Mouse (Mus musculus): ENCODE data around the gene Sapcd1. TPM values are rescaled to one million over a fixed set of nuclear protein-coding genes. Genes with fewer than 3 reads are reported as not detected.

Gene Sapcd1
- total RNA-seq, 2 experiments from 2014 or later, result 1.4 TPM; not detected in 1

DNA sequence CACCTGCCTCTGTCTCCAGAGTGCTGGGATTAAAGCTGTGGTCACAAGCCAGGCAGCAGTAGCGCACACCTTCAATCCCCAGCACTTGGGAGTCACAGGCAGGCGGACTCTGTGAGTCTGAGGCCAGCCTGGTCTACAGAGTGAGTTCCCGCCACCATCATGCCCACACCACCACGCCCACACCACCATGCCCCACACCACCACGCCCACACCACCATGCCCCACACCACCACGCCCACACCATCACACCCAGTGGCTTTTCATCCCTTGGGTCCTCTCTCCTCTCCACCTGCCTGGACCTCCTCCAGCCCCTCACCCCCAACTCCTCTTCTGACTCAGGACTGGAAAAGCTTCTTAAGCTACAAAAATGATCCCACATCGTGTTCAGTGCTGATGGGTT is 4.1 kb upstream of the Sapcd1 start:
- DNase-seq (ENCODE audit: low spot score in 2 of 2), result no peak

DNA sequence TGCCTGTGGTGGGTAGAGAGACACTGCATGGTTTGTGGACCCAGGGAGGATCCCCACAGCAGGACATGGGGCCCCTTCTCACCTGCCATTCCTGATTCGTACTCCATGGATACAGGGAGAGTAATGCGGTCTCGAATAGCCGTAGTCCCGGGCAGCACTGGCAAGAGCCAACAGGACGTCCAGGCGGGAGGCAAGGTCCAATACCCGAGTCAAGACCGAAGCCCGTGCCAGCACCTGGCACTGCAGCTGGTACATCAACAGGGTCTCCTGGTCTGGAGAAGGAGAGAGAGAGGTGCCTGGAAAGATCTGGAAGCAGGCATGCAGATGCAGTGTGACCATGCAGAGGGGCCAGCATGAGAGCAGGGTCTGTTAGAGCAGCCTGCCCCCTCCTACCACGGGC is 3.5 kb upstream of the Sapcd1 start:
- DNase-seq (ENCODE audit: low spot score in 2 of 2), result no peak

DNA sequence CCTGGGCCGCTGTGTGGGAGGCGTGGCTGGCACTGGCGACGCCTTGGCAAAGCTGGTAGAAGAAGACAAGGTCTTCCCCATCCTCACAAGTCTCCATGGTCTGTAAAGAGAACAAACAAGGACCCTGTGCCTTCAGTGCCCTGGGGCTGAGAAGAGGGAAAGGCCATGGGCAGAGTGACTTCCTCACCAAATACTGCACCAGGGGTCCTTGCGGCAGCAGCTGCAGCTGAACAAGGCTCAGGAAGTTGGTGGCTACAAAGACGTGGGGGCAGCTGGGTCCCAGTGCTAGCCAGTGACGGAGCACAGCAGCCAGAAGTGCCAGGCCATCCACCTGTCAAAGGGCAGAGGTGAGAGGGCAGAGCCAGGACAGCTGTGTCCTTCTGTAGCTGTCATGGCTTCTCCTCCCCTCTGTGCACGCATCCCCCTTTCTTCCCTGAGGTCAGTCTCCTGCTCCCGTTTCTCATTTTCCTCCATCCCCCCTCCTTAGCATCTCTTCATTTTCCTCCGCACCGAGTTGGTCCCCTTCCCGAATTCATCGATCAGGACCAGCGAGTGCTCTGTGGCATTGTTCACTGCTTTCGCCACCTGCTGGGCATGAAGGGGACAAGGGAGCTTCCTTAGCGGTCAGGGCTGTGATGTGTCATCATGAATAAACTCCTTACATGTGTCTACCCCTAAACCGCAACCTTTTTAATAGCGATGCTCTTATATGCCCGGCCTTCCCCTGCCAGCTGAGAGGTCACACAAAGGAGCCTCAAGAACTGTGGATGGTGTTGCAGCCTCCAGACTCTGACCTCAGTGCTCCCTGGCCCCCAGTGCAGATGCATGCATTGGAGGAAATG is 2.1 kb upstream of the Sapcd1 start:
- no peak for DNase-seq (ENCODE audit: low spot score in 2 of 2)

GRCm38 (mm10) chr17:35028315-35028714 is 499 bp upstream of the Sapcd1 start:
- DNase-seq (ENCODE audit: low spot score in 2 of 2), result no peak

DNA sequence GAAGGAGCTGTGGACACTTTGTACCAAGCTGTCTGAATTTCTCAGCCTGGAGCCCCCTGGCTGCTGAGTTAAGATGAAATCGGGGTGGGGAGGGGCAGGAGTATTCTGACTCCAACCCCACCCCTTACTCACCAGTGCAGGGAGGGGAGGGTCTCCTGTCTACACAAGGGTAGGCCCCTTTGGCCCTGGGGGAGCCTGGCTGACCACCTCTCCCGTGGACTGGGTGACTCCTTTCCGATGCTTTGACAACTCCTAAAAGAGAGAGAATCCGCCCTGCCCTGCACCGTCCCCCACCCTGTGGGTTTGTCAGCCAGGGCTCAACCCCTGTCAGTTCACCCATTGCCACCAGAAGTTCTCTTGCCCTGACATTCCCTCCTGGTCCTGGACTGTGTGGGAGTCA is 1.6 kb downstream of the Sapcd1 start:
- DNase-seq (ENCODE audit: low spot score in 2 of 2), result no peak

- no peak for DNase-seq (ENCODE audit: low spot score in 2 of 2)
Observed at GRCm38 (mm10) chr17:35024691-35025488, 2.9 kb downstream of the Sapcd1 start.

DNA sequence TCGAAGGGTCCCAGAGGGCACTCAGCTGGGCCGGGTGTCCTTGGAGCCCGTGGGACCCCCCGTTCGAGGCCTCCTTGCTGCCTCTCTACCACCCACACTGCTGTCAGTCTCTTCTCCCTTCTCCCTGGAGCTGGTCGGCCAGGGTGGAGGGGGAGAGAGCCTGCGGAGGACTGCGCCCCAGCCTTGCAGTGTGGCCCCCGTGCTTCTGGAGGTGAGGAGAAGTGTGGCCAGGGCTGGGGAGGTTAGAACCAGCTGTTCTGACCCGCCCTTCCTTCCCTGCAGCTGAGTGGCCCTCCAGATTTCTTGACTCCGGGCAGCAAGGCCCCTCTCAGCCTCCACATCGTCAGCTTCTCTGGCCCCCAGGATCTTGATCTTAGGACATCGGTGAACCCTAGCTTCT is 3.6 kb downstream of the Sapcd1 start:
- DNase-seq (ENCODE audit: low spot score in 2 of 2), result no peak

DNA sequence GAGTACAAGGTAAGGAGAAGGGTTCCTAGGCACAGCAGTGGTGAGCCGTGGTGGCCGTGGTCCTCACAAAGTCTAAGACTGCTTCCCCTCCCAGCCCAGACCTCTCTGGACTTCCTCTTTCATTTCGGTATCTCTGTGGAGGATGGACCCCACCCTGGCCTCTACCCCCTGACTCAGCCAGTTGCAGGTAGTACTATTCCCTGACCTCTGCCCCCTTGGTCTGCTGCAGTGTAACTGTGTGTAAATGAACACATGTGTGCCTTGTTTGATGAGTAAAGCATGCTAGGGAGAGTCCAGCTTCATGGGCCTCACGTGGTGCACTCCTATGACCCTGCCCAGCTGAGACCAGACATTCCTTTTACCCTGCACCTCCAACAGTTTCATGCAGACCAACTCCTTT is 4.1 kb downstream of the Sapcd1 start:
- DNase-seq (ENCODE audit: low spot score in 2 of 2), result no peak

- no peak for DNase-seq (ENCODE audit: low spot score in 2 of 2)
Observed at GRCm38 (mm10) chr17:35023221-35023620, 4.6 kb downstream of the Sapcd1 start.

DNA sequence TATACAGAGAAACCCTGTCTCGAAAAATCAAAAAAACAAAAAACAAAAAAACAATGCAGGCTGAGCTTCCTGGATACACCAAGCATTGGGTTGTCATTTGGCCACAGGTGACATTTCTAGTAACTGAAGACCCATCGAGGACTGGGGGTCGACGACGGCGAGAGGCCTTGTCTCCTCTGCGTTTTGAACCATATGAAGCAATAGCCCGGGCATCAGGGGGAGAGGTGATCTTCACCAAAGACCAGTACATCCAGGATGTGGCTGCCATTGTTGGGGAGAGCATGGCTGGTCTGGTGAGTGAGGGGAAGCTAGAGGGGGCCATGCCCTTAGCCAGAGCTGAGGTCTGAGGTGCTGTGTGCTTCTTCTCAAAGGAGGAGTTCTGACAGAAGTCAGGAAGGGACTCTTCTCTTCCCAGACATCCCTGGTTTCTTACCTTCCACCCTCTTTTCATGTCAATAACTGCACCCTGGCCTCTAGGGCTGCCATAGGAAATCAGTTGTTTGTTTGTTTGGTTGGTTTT is 5.2 kb downstream of the Sapcd1 start:
- DNase-seq (ENCODE audit: low spot score in 2 of 2), result no peak

DNA sequence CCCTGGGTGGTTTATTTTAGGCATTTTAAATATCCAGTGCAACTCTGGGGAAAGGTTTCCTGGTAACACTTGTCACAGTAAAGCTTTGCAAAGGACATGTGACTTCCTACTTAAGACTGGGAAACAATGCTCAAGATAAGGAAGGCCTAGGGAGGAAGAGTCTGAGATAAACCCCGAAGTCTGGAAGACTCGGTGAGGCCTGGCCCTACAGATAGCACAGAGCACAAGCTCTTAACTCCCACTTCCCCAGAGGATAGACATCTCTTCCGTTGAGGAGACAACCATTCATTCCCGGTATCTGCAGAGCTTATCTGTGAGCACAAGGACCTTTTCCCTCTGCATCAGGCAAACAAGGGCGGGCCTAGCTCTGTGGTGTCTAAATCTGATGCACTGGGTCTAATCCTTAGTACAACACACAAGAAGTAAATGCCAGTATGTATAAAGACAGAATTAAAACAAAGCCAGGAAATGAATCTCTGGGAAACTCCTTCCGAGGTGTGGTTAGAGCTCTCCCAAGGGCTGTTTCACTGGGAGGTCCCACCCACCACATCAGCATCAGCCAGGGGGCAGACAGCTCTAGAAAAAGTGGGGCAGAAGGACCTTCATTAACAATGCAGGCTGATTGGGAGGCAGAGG is 5.9 kb downstream of the Sapcd1 start:
- no peak for DNase-seq (ENCODE audit: low spot score in 2 of 2)

DNA sequence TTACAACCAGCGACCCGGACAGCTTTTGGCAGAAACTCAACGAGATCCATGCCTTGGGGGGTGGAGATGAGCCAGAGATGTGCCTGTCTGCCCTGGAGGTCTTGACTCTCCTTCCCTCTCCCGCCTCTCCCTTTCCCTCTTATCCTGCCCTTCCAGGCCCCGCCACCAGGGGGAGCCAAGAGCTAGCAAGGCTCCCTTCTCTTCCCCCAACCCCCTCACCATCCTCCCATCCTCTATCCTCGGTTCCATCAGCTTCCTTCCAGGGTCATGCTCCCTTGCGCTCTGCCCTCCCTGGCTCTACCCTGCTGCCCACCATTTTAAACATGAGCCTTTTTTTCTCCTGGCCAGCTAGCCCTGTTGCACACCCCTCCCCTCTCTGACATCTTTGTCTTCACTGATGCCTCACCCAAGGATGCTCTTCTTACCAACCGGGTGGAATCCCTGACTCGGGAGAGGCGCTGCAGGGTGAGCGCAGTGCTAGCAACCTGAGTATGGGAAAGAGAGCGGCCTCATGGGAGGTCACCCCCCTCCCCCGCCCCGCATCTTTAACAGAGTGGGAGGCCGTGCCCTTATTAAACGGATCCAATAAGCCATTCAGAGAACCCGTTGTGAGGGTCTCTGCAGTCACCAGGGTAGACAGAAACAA is 6.5 kb downstream of the Sapcd1 start:
- DNase-seq (ENCODE audit: low spot score in 2 of 2), result peak; percentile 71 to 92

- no peak for DNase-seq (ENCODE audit: low spot score in 2 of 2)
Observed at GRCm38 (mm10) chr17:35020551-35020950, 7.3 kb downstream of the Sapcd1 start.

- DNase-seq (ENCODE audit: low spot score in 2 of 2), result no peak
Observed at GRCm38 (mm10) chr17:35019894-35020293, 7.9 kb downstream of the Sapcd1 start.

GRCm38 (mm10) chr17:35018171-35018570 is 9.6 kb downstream of the Sapcd1 start:
- DNase-seq (ENCODE audit: low spot score in 2 of 2), result no peak

DNA sequence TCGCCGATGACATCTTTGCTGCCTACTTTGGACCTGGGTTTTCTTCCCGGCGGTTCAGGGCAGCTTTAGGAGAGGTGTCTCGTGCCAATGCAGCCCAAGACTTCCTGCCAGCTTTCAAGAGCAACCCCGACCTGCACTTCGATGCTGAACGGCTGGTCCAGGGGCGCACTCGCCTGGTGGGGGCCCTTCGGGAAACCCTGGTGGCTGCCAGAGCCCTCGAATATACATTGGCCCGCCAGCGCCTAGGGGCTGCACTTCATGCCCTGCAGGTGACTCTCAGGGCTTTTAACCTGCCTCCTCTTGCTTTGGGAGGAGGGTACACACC is 10.1 kb downstream of the Sapcd1 start:
- DNase-seq (ENCODE audit: low spot score in 2 of 2), result no peak

- DNase-seq (ENCODE audit: low spot score in 2 of 2), result no peak
Observed at GRCm38 (mm10) chr17:35016791-35017705, 10.8 kb downstream of the Sapcd1 start.

GRCm38 (mm10) chr17:35016376-35016775 is 11.4 kb downstream of the Sapcd1 start, which contains the start of gene Vwa7:
Gene Vwa7 (plus strand): TSS chr17:35016579.
- DNase-seq (ENCODE audit: low spot score in 2 of 2), result peak in 1 of 2 experiments; percentile 18

DNA sequence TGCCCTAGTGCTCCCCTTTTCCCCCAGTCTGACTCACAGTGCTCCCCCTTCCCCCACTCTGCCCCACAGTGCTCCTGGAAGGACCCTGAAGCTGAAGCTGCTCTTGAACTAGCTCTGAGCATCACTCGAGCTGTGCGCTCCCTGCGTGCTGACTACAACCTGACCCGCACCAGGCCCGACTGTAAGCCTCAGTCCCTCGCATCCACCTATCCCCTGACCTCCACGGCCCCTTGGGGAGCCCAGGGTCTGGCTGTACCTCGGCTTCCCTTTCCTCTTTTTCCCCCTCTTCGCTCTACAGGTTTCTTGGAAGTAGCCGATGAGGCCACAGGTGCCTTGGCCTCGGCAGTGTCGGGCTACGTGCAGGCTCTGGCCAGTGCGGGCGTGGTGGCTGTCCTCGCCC is 12.5 kb downstream of the Sapcd1 start:
- no peak for DNase-seq (ENCODE audit: low spot score in 2 of 2)

GRCm38 (mm10) chr17:35013221-35013620 is 14.6 kb downstream of the Sapcd1 start:
- DNase-seq (ENCODE audit: low spot score in 2 of 2), result no peak

Data from layer of hippocampus, adult 18-20 months (tissue).